Mouse (Mus musculus) embryonic facial prominence, embryonic 11.5 days (tissue): Measurements from ENCODE around the gene Ppp1r14c. TPM values are rescaled to one million over a fixed set of nuclear protein-coding genes. Genes with fewer than 3 reads are reported as not detected.

Source experiments
- ATAC-seq: fragments of 200-750 bp; cut with Nextera tagmentation; replicated peaks from 2 replicates; pipeline ENCODE4 v1.8.0; 2017; ENCODE audit warnings: low read depth; ENCODE audit not compliant: insufficient number of reproducible peaks, low FRiP score, low TSS enrichment
- DNase-seq: peaks from one replicate; pipeline ENCODE4 v3.0.0-alpha.2; 2015; ENCODE audit warnings: low spot score
- H3K27ac ChIP-seq: fragments of 300-500 bp; sonication (generic); replicated peaks from 2 replicates; pipeline ENCODE4 v1.5.1; 2014; ENCODE audit warnings: mild to moderate bottlenecking, low read depth, low read length, control low read depth
- H3K27me3 ChIP-seq: fragments of 300-500 bp; sonication (generic); 2 replicates; pipeline ENCODE4 v1.6.1; 2014; ENCODE audit warnings: mild to moderate bottlenecking, low read length, moderate library complexity, mixed read lengths; ENCODE audit not compliant: control insufficient read depth, insufficient read depth
- H3K36me3 ChIP-seq: fragments of 300-500 bp; sonication (generic); replicated peaks from 2 replicates; pipeline ENCODE4 v1.6.1; 2014; ENCODE audit warnings: low read depth, mild to moderate bottlenecking, low read length, moderate library complexity, mixed read lengths; ENCODE audit not compliant: control insufficient read depth, insufficient read depth
- H3K4me1 ChIP-seq: fragments of 300-500 bp; sonication (generic); 2 replicates; pipeline ENCODE4 v1.6.1; 2014; ENCODE audit warnings: low read length, mixed read lengths; ENCODE audit not compliant: control insufficient read depth, insufficient read depth
- H3K4me2 ChIP-seq: fragments of 300-500 bp; sonication (generic); 2 replicates; pipeline ENCODE4 v1.6.1; 2014; ENCODE audit warnings: low read depth, mild to moderate bottlenecking, control low read depth, low read length, moderate library complexity
- H3K4me3 ChIP-seq: fragments of 300-500 bp; sonication (generic); 2 replicates; pipeline ENCODE4 v1.5.1; 2014; ENCODE audit warnings: low read depth, low read length, control low read depth
- H3K9ac ChIP-seq: fragments of 300-500 bp; sonication (generic); replicated peaks from 2 replicates; pipeline ENCODE4 v1.6.1; 2014; ENCODE audit warnings: mild to moderate bottlenecking, control low read depth, low read length
- H3K9me3 ChIP-seq: fragments of 300-500 bp; sonication (generic); replicated peaks from 2 replicates; pipeline ENCODE4 v1.6.1; 2016; ENCODE audit warnings: mild to moderate bottlenecking, low read length, inconsistent platforms, mixed read lengths; ENCODE audit not compliant: control insufficient read depth
- WGBS: fragments of 180-500 bp; shearing (Covaris S2); extraction: QIAGEN DNeasy Blood & Tissue Kit; methylation state at CpG from one replicate; pipeline ENCODE4 v1.1.7; 2014; 5-methylcytosine and 5-hydroxymethylcytosine counted together
- polyA plus RNA-seq: library from polyadenylated mRNA; unstranded; fragments of >200 nt; fragmentation: Nextera tagmentation; extraction: Ambion mirVana; gene quantifications from 2 replicates; pipeline ENCODE4 v1.2.1, GENCODE M21; 2014

Gene Ppp1r14c
- polyA plus RNA-seq, result 4.1 and 4.5 TPM in 2 replicates

DNA sequence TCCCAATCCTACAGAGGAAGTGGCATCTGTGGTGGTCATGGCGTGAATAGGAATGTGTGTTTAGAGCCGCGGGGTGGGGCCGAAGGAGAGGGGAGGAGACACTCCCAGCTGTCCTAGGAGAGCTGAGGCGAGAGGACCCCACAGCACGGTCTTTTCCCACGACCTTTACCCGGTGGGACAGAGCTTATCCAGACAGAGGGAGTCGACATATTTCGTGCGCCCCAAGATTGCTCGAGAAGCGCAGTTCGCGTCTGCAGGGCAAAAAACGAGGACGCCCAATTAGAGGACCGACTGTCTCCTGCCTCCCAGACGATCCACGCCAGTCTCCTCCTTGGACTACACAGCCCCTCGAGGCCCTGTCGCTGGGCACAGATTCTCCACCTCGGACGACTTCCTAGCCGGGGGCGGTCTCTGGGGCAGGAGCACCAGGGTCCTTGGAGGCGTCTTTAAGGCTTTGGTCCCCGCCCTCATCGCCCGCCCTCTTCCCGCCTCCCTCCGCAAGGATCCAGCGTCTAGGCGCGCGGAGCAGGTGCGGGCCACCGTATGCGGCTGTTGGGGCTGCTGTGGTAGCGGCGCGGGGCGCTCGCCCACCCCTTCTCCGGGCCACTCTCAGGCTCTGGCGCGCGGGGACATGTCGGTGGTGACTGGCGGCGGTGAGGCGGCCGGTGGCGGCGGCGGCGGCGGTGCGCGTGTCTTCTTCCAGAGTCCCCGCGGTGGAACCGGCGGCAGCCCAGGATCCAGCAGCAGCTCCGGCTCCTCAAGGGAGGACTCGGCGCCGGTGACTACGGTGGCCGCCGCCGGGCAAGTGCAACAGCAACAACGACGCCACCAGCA lies at the start of gene Ppp1r14c:
Ppp1r14c (plus strand) TSS at position 22 of the 834 bp plus-strand sequence.
- H3K9ac ChIP-seq, result peak within 1 kb of the TSS; percentile 51
- peaks cover 10% of the 10 kb centered on the region; the same call in 1 of the 2 replicates for H3K27me3 ChIP-seq
- H3K36me3 ChIP-seq, result no peaks in the 10 kb centered on the region
- DNase-seq (peak; percentile 44), ATAC-seq (peak; percentile 72)
- under 1% methylated on average over 74 of the region's 74 CpGs for WGBS
- H3K4me2 ChIP-seq, result peak within 1 kb of the TSS; percentile 96
- peaks cover 3% of the 10 kb centered on the region for H3K4me1 ChIP-seq
- peak within 1 kb of the TSS; percentile 54 for H3K4me3 ChIP-seq
- H3K27ac ChIP-seq, result no peak within 1 kb of the TSS
- H3K9me3 ChIP-seq, result no peaks in the 10 kb centered on the region

- Histone ChIP-seq H3K27me3 (no peaks in the 10 kb centered on the region), H3K9me3 (no peaks in the 10 kb centered on the region), H3K4me3 (no peak overlapping the region), H3K27ac (no peak overlapping the region), H3K9ac (no peak overlapping the region), H3K4me1 (no peaks in the 10 kb centered on the region), H3K36me3 (no peaks in the 10 kb centered on the region), H3K4me2 (no peak overlapping the region)
- 95% methylated on average over 2 of the region's 2 CpGs for WGBS
- DNase-seq (no peak), ATAC-seq (no peak)
Measured at GRCm38 (mm10) chr10:3321406-3321805, 44.5 kb upstream of the Ppp1r14c start.

DNA sequence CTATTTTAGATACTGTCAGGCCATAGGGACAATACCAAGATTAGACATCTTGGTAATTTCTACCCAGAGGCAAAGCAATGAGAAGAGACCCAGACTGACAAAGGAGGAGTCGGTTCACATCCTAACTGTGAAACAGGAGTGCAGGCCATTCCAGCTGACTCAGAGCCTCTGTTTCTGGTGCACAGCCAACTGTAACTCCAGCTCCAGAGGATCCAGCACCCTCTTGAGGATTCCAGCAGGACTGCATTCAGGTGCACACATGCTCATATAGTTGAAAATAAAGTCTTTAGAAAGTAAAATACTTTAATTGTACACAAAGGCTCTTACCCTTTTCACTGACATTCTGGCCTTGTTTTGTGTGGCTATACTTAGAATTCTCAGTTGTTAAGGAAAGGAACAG lies 40.4 kb upstream of the Ppp1r14c start:
- Histone ChIP-seq H3K9me3 (no peaks in the 10 kb centered on the region), H3K27ac (no peak overlapping the region), H3K36me3 (no peaks in the 10 kb centered on the region), H3K27me3 (no peaks in the 10 kb centered on the region), H3K4me2 (no peak overlapping the region), H3K4me1 (no peaks in the 10 kb centered on the region), H3K9ac (no peak overlapping the region), H3K4me3 (no peak overlapping the region)
- DNase-seq (no peak), ATAC-seq (no peak)
- WGBS, result 81% methylated on average over 1 of the region's 1 CpGs

DNA sequence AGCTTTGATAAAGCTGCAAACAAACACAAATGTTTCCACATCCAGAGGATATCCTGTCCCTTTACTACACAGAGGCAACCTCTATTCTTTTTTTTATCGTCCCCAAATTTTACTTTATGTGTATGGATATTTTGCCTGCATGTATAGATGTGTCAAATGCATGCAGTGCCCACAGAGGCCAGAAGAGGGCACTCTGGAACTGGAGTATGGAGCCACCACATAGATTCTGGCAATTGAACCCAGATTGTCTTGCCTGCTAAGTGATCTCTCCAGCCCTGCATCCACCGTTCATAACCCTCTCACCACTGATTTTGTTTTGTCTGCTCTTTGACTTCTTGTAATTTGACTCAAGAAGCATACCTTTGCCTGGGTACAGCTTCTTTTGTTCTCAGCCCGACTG lies 33.0 kb upstream of the Ppp1r14c start:
- Histone ChIP-seq H3K4me1 (no peaks in the 10 kb centered on the region; the same call in 1 of the 2 replicates), H3K4me2 (no peak overlapping the region), H3K27me3 (no peaks in the 10 kb centered on the region), H3K9me3 (no peaks in the 10 kb centered on the region), H3K4me3 (no peak overlapping the region), H3K27ac (no peak overlapping the region), H3K36me3 (no peaks in the 10 kb centered on the region), H3K9ac (no peak overlapping the region)
- ATAC-seq, result no peak; the same call in 1 of the 2 replicates
- WGBS, result 23% methylated on average over 3 of the region's 3 CpGs
- peak; percentile 89 for DNase-seq

DNA sequence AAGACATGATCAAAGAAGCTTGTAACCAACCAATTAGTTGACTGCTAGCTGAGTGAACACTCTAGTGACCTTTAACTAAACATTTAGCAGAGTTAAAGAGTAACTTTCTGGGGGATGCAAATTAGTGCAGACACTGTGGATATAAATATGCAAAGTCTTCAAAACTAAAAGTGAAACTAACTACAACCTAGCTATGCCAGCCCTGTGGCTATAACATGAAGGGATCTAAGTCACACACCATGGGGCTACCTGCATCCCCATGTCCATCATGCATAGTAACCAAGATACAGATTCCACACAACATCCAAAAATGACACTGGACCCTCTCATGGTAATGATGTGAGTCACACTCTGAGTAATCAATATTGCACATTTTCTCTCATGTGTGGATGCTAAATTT lies 31.3 kb upstream of the Ppp1r14c start:
- no peak overlapping the region for H3K4me3 ChIP-seq
- ATAC-seq, result no peak

DNA sequence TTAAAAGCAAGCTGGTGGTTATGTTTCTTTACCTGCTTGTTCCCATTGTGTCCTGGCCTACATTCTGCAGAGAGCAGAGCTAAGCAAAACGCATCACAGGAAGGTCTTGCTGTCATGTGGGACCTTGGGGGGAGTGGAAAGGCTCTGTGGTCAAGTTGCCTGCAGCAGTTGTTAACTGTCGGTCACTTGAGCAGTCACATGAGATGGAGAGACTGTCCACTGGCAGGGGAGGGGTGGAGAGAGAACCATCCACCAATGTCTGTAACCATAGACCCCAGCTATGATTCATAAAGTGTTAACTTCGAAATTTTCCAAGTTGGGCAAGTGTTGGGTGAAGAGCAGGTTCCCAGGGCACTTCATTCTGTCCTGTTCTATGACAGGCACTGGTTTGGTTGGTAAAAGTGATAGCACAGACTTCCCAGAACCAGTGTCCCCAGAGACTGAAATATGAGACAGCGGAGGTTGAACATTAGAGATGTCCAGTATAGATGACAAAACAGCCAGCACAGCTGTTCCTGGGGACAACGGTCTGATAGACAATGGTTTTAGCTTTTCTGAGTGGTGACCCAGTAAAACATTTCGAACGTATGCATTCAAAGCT lies 29.0 kb upstream of the Ppp1r14c start:
- ATAC-seq (no peak), DNase-seq (no peak)
- Histone ChIP-seq H3K4me2 (no peak overlapping the region), H3K9ac (no peak overlapping the region), H3K9me3 (no peaks in the 10 kb centered on the region), H3K27me3 (no peaks in the 10 kb centered on the region), H3K4me3 (no peak overlapping the region), H3K27ac (no peak overlapping the region), H3K4me1 (no peaks in the 10 kb centered on the region; the same call in 1 of the 2 replicates), H3K36me3 (no peaks in the 10 kb centered on the region)
- WGBS, result 62% methylated on average over 7 of the region's 7 CpGs

More for the DNA sequence above, 31.3 kb upstream of the Ppp1r14c start:
- no peak for DNase-seq
- Histone ChIP-seq H3K36me3 (no peaks in the 10 kb centered on the region), H3K9ac (no peak overlapping the region), H3K27ac (no peak overlapping the region), H3K4me1 (no peaks in the 10 kb centered on the region; the same call in 1 of the 2 replicates), H3K9me3 (no peaks in the 10 kb centered on the region), H3K27me3 (no peaks in the 10 kb centered on the region), H3K4me2 (no peak overlapping the region)

GRCm38 (mm10) chr10:3337330-3337901 lies 28.4 kb upstream of the Ppp1r14c start:
- WGBS, result 58% methylated on average over 2 of the region's 2 CpGs
- DNase-seq (no peak), ATAC-seq (no peak)
- no peaks in the 10 kb centered on the region for H3K36me3 ChIP-seq
- no peaks in the 10 kb centered on the region for H3K27me3 ChIP-seq
- no peak overlapping the region for H3K27ac ChIP-seq
- no peaks in the 10 kb centered on the region; the same call in 1 of the 2 replicates for H3K4me1 ChIP-seq
- no peak overlapping the region for H3K4me3 ChIP-seq
- H3K9ac ChIP-seq, result no peak overlapping the region
- no peak overlapping the region for H3K4me2 ChIP-seq
- no peaks in the 10 kb centered on the region for H3K9me3 ChIP-seq

GRCm38 (mm10) chr10:3345706-3346105 lies 20.2 kb upstream of the Ppp1r14c start:
- H3K9ac ChIP-seq, result no peak overlapping the region
- H3K9me3 ChIP-seq, result no peaks in the 10 kb centered on the region
- H3K36me3 ChIP-seq, result no peaks in the 10 kb centered on the region
- ATAC-seq, result no peak
- no peaks in the 10 kb centered on the region for H3K27me3 ChIP-seq
- no peak for DNase-seq
- WGBS, result 18% methylated on average over 5 of the region's 5 CpGs
- no peak overlapping the region for H3K4me3 ChIP-seq
- H3K4me1 ChIP-seq, result no peaks in the 10 kb centered on the region
- H3K4me2 ChIP-seq, result no peak overlapping the region
- no peak overlapping the region for H3K27ac ChIP-seq
